Mouse (Mus musculus): Measurements from ENCODE around the gene Gpc3. TPM values are rescaled to one million over a fixed set of nuclear protein-coding genes. Genes with fewer than 3 reads are reported as not detected.

The Gpc3 gene
- polyA plus RNA-seq, 1 experiment, result 2.8 TPM

GRCm38 (mm10) chrX:52310976-52311375 is 302.8 kb downstream of the Gpc3 start:
- H3K4me3 ChIP-seq (replicated peaks; ENCODE audit: insufficient read depth, low read depth, low read length), result no peak overlapping the region
- no peaks in the 10 kb centered on the region for H3K27me3 ChIP-seq (ENCODE audit: control insufficient read depth, insufficient read depth, low read length)
- H3K27ac ChIP-seq (ENCODE audit: insufficient read depth, low read length), result no peak overlapping the region
- no peak for TF ChIP-seq CTCF (IDR thresholded peaks at IDR 0.05; ENCODE audit: borderline replicate concordance, insufficient read depth, low read depth, low read length)
- H3K4me1 ChIP-seq (ENCODE audit: control insufficient read depth, insufficient read depth, low read length), result no peaks in the 10 kb centered on the region
- 31% methylated on average over 2 of the region's 2 CpGs for WGBS
- DNase-seq, result no peak

GRCm38 (mm10) chrX:52305226-52305625 is 308.5 kb downstream of the Gpc3 start:
- no peaks in the 10 kb centered on the region for H3K4me1 ChIP-seq (ENCODE audit: control insufficient read depth, insufficient read depth, low read length)
- no peak overlapping the region for H3K27ac ChIP-seq (ENCODE audit: insufficient read depth, low read length)
- 91% methylated on average over 4 of the region's 4 CpGs for WGBS
- H3K4me3 ChIP-seq (replicated peaks; ENCODE audit: insufficient read depth, low read depth, low read length), result no peak overlapping the region
- TF ChIP-seq CTCF (IDR thresholded peaks at IDR 0.05; ENCODE audit: borderline replicate concordance, insufficient read depth, low read depth, low read length), result no peak
- TF ChIP-seq POLR2A (IDR thresholded peaks at IDR 0.05; ENCODE audit: borderline replicate concordance, insufficient read depth, low read length), result no peak
- DNase-seq, result no peak
- no peaks in the 10 kb centered on the region for H3K27me3 ChIP-seq (ENCODE audit: control insufficient read depth, insufficient read depth, low read length)

- H3K27ac ChIP-seq (ENCODE audit: insufficient read depth, low read length), result no peak overlapping the region
- H3K27me3 ChIP-seq (ENCODE audit: control insufficient read depth, insufficient read depth, low read length), result no peaks in the 10 kb centered on the region
- no peak overlapping the region for H3K4me3 ChIP-seq (replicated peaks; ENCODE audit: insufficient read depth, low read depth, low read length)
- TF ChIP-seq POLR2A (IDR thresholded peaks at IDR 0.05; ENCODE audit: borderline replicate concordance, insufficient read depth, low read length) (no peak), CTCF (IDR thresholded peaks at IDR 0.05; ENCODE audit: borderline replicate concordance, insufficient read depth, low read depth, low read length) (no peak)
- WGBS, result 48% methylated on average over 1 of the region's 1 CpGs
- H3K4me1 ChIP-seq (ENCODE audit: control insufficient read depth, insufficient read depth, low read length), result no peaks in the 10 kb centered on the region
- no peak for DNase-seq
Measured at GRCm38 (mm10) chrX:52288792-52289191, 325.0 kb downstream of the Gpc3 start.

- 17% methylated on average over 6 of the region's 6 CpGs for WGBS
- no peak for TF ChIP-seq POLR2A (IDR thresholded peaks at IDR 0.05; ENCODE audit: borderline replicate concordance, insufficient read depth, low read length)
- no peak for TF ChIP-seq CTCF (IDR thresholded peaks at IDR 0.05; ENCODE audit: borderline replicate concordance, insufficient read depth, low read depth, low read length)
Measured at GRCm38 (mm10) chrX:52287944-52288343, 325.8 kb downstream of the Gpc3 start.

DNA sequence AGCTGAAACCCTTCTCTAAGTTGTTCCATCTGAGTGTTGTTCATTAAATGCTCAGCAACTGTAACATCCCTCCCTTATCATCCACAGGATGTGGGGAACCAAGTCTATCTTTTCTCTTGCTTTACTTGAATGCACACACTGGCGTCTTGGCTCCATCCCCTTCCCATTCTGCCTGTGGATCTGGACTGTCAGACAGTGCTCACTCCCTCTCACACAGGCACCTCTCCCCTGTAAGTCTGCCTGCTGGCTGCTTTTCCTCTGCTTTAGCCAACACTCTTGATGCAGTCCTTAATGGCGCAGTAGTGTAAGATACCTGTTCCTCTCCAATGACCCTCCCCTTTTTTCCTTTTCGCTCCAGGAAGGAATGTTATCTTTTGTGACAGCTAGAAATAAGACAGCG is 331.7 kb downstream of the Gpc3 start:
- TF ChIP-seq CTCF (IDR thresholded peaks at IDR 0.05; ENCODE audit: borderline replicate concordance, insufficient read depth, low read depth, low read length) (no peak), POLR2A (IDR thresholded peaks at IDR 0.05; ENCODE audit: borderline replicate concordance, insufficient read depth, low read length) (no peak)
- H3K27ac ChIP-seq (ENCODE audit: insufficient read depth, low read length), result no peak overlapping the region
- H3K4me1 ChIP-seq (ENCODE audit: control insufficient read depth, insufficient read depth, low read length), result no peaks in the 10 kb centered on the region
- H3K4me3 ChIP-seq (replicated peaks; ENCODE audit: insufficient read depth, low read depth, low read length), result no peak overlapping the region
- DNase-seq, result no peak
- H3K27me3 ChIP-seq (ENCODE audit: control insufficient read depth, insufficient read depth, low read length), result no peaks in the 10 kb centered on the region
- 61% methylated on average over 4 of the region's 4 CpGs for WGBS

More at GRCm38 (mm10) chrX:52287944-52288343, 325.8 kb downstream of the Gpc3 start:
- H3K27me3 ChIP-seq (ENCODE audit: control insufficient read depth, insufficient read depth, low read length), result no peaks in the 10 kb centered on the region
- no peak overlapping the region for H3K27ac ChIP-seq (ENCODE audit: insufficient read depth, low read length)
- no peak overlapping the region for H3K4me3 ChIP-seq (replicated peaks; ENCODE audit: insufficient read depth, low read depth, low read length)
- no peaks in the 10 kb centered on the region for H3K4me1 ChIP-seq (ENCODE audit: control insufficient read depth, insufficient read depth, low read length)
- peak in 1 of 2 experiments; percentile 8 for DNase-seq

- 70% methylated on average over 6 of the region's 6 CpGs for WGBS
- Histone ChIP-seq H3K4me3 (replicated peaks; ENCODE audit: insufficient read depth, low read depth, low read length) (no peak overlapping the region), H3K27me3 (ENCODE audit: control insufficient read depth, insufficient read depth, low read length) (no peaks in the 10 kb centered on the region), H3K4me1 (ENCODE audit: control insufficient read depth, insufficient read depth, low read length) (no peaks in the 10 kb centered on the region), H3K27ac (ENCODE audit: insufficient read depth, low read length) (no peak overlapping the region)
- TF ChIP-seq CTCF (IDR thresholded peaks at IDR 0.05; ENCODE audit: borderline replicate concordance, insufficient read depth, low read depth, low read length), result no peak
- TF ChIP-seq POLR2A (IDR thresholded peaks at IDR 0.05; ENCODE audit: borderline replicate concordance, insufficient read depth, low read length), result no peak
- no peak for DNase-seq
Measured at GRCm38 (mm10) chrX:52281103-52281900, 332.4 kb downstream of the Gpc3 start.

DNA sequence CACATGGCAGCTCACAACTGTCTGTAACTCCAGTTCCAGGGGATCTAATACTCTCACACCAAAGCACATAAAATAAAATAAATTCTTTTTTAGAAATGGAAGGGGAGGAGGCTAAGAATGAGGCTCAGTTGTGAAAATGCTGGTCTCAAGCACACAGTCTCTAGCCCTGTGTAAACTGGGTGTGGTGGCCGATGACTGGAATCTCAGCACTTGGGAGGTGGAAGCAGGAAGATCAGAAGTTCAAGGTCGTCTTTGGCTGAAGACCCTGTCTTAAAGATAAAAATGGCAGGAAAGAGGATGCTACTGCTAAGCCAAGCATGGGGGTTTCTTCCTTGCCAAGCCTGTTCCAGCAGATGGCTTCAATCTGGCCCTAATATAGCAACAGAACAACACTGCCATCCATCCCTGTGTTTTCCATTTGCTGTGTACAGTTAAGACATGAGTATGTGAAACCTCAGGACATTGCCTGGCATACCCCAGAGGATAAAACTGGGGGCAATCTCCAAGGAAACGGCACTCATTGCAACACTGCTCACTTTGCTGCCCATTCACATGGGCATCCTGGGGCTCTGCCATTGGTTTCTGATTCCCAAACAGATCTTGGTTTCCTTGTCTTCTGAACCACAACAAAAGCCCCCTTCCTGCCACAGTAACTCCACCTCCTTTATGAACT is 334.9 kb downstream of the Gpc3 start:
- TF ChIP-seq CTCF (IDR thresholded peaks at IDR 0.05; ENCODE audit: borderline replicate concordance, insufficient read depth, low read depth, low read length) (no peak), POLR2A (IDR thresholded peaks at IDR 0.05; ENCODE audit: borderline replicate concordance, insufficient read depth, low read length) (no peak)
- Histone ChIP-seq H3K27me3 (ENCODE audit: control insufficient read depth, insufficient read depth, low read length) (no peaks in the 10 kb centered on the region), H3K27ac (ENCODE audit: insufficient read depth, low read length) (no peak overlapping the region), H3K4me3 (replicated peaks; ENCODE audit: insufficient read depth, low read depth, low read length) (no peak overlapping the region), H3K4me1 (ENCODE audit: control insufficient read depth, insufficient read depth, low read length) (no peaks in the 10 kb centered on the region)
- 24% methylated on average over 3 of the region's 3 CpGs for WGBS
- DNase-seq, result no peak

GRCm38 (mm10) chrX:52277599-52277998 is 336.2 kb downstream of the Gpc3 start:
- H3K27ac ChIP-seq (ENCODE audit: insufficient read depth, low read length), result no peak overlapping the region
- no peak for DNase-seq
- H3K4me3 ChIP-seq (replicated peaks; ENCODE audit: insufficient read depth, low read depth, low read length), result no peak overlapping the region
- no peaks in the 10 kb centered on the region for H3K27me3 ChIP-seq (ENCODE audit: control insufficient read depth, insufficient read depth, low read length)
- TF ChIP-seq CTCF (IDR thresholded peaks at IDR 0.05; ENCODE audit: borderline replicate concordance, insufficient read depth, low read depth, low read length) (no peak), POLR2A (IDR thresholded peaks at IDR 0.05; ENCODE audit: borderline replicate concordance, insufficient read depth, low read length) (no peak)
- no peaks in the 10 kb centered on the region for H3K4me1 ChIP-seq (ENCODE audit: control insufficient read depth, insufficient read depth, low read length)
- WGBS, result 26% methylated on average over 1 of the region's 1 CpGs

All from cerebellum, adult 2 months (tissue).